Mouse (Mus musculus): ENCODE results near the gene Sh3bp2. TPM values are rescaled to one million over a fixed set of nuclear protein-coding genes. Genes with fewer than 3 reads are reported as not detected.
"Not testable (repeated sequence)": the region's sequence is repeated elsewhere in the genome, so short reads cannot be mapped to it uniquely, and the experiment has no call there.

Gene Sh3bp2
- polyA plus RNA-seq, 1 experiment from 2014 or later = 13.9 TPM

GRCm38 (mm10) chr5:34543114-34543513, 17.5 kb downstream of the Sh3bp2 start:
- 54% methylated on average over 4 of the region's 4 CpGs for WGBS
- ATAC-seq (ENCODE audit: insufficient number of reproducible peaks, insufficient read depth, low FRiP score, low TSS enrichment, low read depth) = no peak

GRCm38 (mm10) chr5:34547410-34547809, 21.8 kb downstream of the Sh3bp2 start:
- no peak overlapping the region for H3K9ac ChIP-seq
- H3K9me3 ChIP-seq = no peaks in the 10 kb centered on the region
- H3K4me3 ChIP-seq = no peak overlapping the region
- no peaks in the 10 kb centered on the region for H3K27me3 ChIP-seq
- no peak overlapping the region for H3K27ac ChIP-seq
- ATAC-seq (ENCODE audit: insufficient number of reproducible peaks, insufficient read depth, low FRiP score, low TSS enrichment, low read depth) = no peak
- no peak overlapping the region for H3K4me2 ChIP-seq
- peaks cover 13% of the 10 kb centered on the region for H3K36me3 ChIP-seq
- peaks cover 11% of the 10 kb centered on the region for H3K4me1 ChIP-seq

More at GRCm38 (mm10) chr5:34543114-34543513, 17.5 kb downstream of the Sh3bp2 start:
- no peak overlapping the region for H3K4me3 ChIP-seq
- H3K36me3 ChIP-seq = no peaks in the 10 kb centered on the region
- no peaks in the 10 kb centered on the region for H3K4me1 ChIP-seq
- no peak overlapping the region for H3K9ac ChIP-seq
- no peak overlapping the region for H3K27ac ChIP-seq
- H3K9me3 ChIP-seq = no peaks in the 10 kb centered on the region
- no peaks in the 10 kb centered on the region for H3K27me3 ChIP-seq
- no peak overlapping the region for H3K4me2 ChIP-seq

- 27% methylated on average over 8 of the region's 8 CpGs for WGBS
- Histone ChIP-seq H3K27me3 (no peaks in the 10 kb centered on the region), H3K4me1 (peaks cover 11% of the 10 kb centered on the region), H3K4me3 (peak overlapping the region; percentile 81), H3K27ac (peak overlapping the region; percentile 73; the same call in 1 of the 2 replicates), H3K9me3 (no peaks in the 10 kb centered on the region), H3K4me2 (peak overlapping the region; percentile 82), H3K36me3 (peaks cover 23% of the 10 kb centered on the region), H3K9ac (peak overlapping the region; percentile 97)
- ATAC-seq (ENCODE audit: insufficient number of reproducible peaks, insufficient read depth, low FRiP score, low TSS enrichment, low read depth) = peak; percentile 8; the same call in 1 of the 2 replicates
Measured at GRCm38 (mm10) chr5:34549135-34549482, 23.5 kb downstream of the Sh3bp2 start.

GRCm38 (mm10) chr5:34549483-34550221, 24.0 kb downstream of the Sh3bp2 start:
- 0% methylated on average over 49 of the region's 49 CpGs for WGBS
- H3K9me3 ChIP-seq = no peaks in the 10 kb centered on the region
- no peaks in the 10 kb centered on the region for H3K27me3 ChIP-seq
- H3K9ac ChIP-seq = peak overlapping the region; percentile 97
- peak overlapping the region; percentile 81 for H3K4me3 ChIP-seq
- peak overlapping the region; percentile 82 for H3K4me2 ChIP-seq
- H3K27ac ChIP-seq = peak overlapping the region; percentile 73; the same call in 1 of the 2 replicates
- peaks cover 11% of the 10 kb centered on the region for H3K4me1 ChIP-seq
- H3K36me3 ChIP-seq = peaks cover 28% of the 10 kb centered on the region
- ATAC-seq (ENCODE audit: insufficient number of reproducible peaks, insufficient read depth, low FRiP score, low TSS enrichment, low read depth) = peak; percentile 87

- peak overlapping the region; percentile 97 for H3K9ac ChIP-seq
- H3K9me3 ChIP-seq = no peaks in the 10 kb centered on the region
- no peak for ATAC-seq (ENCODE audit: insufficient number of reproducible peaks, insufficient read depth, low FRiP score, low TSS enrichment, low read depth)
- H3K4me1 ChIP-seq = peaks cover 11% of the 10 kb centered on the region
- 8% methylated on average over 6 of the region's 6 CpGs for WGBS
- peaks cover 33% of the 10 kb centered on the region for H3K36me3 ChIP-seq
- peak overlapping the region; percentile 81 for H3K4me3 ChIP-seq
- H3K27me3 ChIP-seq = no peaks in the 10 kb centered on the region
- H3K4me2 ChIP-seq = peak overlapping the region; percentile 82
- no peak overlapping the region for H3K27ac ChIP-seq
Measured at GRCm38 (mm10) chr5:34550251-34550650, 24.6 kb downstream of the Sh3bp2 start.

GRCm38 (mm10) chr5:34551821-34552220, 26.2 kb downstream of the Sh3bp2 start:
- H3K4me1 ChIP-seq = peaks cover 11% of the 10 kb centered on the region
- peaks cover 49% of the 10 kb centered on the region for H3K36me3 ChIP-seq
- no peak overlapping the region for H3K9ac ChIP-seq
- H3K4me3 ChIP-seq = no peak overlapping the region
- WGBS = 91% methylated on average over 4 of the region's 4 CpGs
- no peak for ATAC-seq (ENCODE audit: insufficient number of reproducible peaks, insufficient read depth, low FRiP score, low TSS enrichment, low read depth)
- H3K27ac ChIP-seq = no peak overlapping the region
- no peaks in the 10 kb centered on the region for H3K27me3 ChIP-seq
- H3K9me3 ChIP-seq = no peaks in the 10 kb centered on the region
- H3K4me2 ChIP-seq = no peak overlapping the region

GRCm38 (mm10) chr5:34563854-34564253, 38.2 kb downstream of the Sh3bp2 start:
- H3K36me3 ChIP-seq = peaks cover 54% of the 10 kb centered on the region

GRCm38 (mm10) chr5:34564291-34564690, 38.7 kb downstream of the Sh3bp2 start:
- 81% methylated on average over 4 of the region's 4 CpGs for WGBS
- peaks cover 50% of the 10 kb centered on the region for H3K36me3 ChIP-seq

More at GRCm38 (mm10) chr5:34563854-34564253, 38.2 kb downstream of the Sh3bp2 start:
- Histone ChIP-seq H3K4me3 (no peak overlapping the region), H3K4me2 (no peak overlapping the region), H3K27me3 (no peaks in the 10 kb centered on the region), H3K4me1 (0 out of 2 replicates have a peak, but pooled peaks cover 10% of the 10 kb centered on the region), H3K9ac (no peak overlapping the region), H3K9me3 (no peaks in the 10 kb centered on the region), H3K27ac (no peak overlapping the region)
- 80% methylated on average over 1 of the region's 1 CpGs for WGBS
- ATAC-seq (ENCODE audit: insufficient number of reproducible peaks, insufficient read depth, low FRiP score, low TSS enrichment, low read depth) = no peak

GRCm38 (mm10) chr5:34565545-34566283, 40.1 kb downstream of the Sh3bp2 start:
- Histone ChIP-seq H3K4me2 (peak overlapping the region; percentile 2; the same call in 1 of the 2 replicates), H3K27ac (peak overlapping the region; percentile 80), H3K36me3 (peaks cover 36% of the 10 kb centered on the region), H3K27me3 (no peaks in the 10 kb centered on the region), H3K4me3 (no peak overlapping the region), H3K4me1 (0 out of 2 replicates have a peak, but pooled peaks cover 10% of the 10 kb centered on the region), H3K9me3 (no peaks in the 10 kb centered on the region), H3K9ac (0 out of 2 replicates have a peak overlapping the region, but pooled peaks have one; percentile 3)
- no peak for ATAC-seq (ENCODE audit: insufficient number of reproducible peaks, insufficient read depth, low FRiP score, low TSS enrichment, low read depth)
- WGBS = 68% methylated on average over 7 of the region's 7 CpGs

More at GRCm38 (mm10) chr5:34564291-34564690, 38.7 kb downstream of the Sh3bp2 start:
- no peaks in the 10 kb centered on the region for H3K27me3 ChIP-seq
- H3K4me3 ChIP-seq = no peak overlapping the region
- no peak overlapping the region for H3K27ac ChIP-seq
- H3K4me2 ChIP-seq = no peak overlapping the region
- no peak overlapping the region for H3K9ac ChIP-seq
- H3K4me1 ChIP-seq = 0 out of 2 replicates have a peak, but pooled peaks cover 10% of the 10 kb centered on the region
- H3K9me3 ChIP-seq = no peaks in the 10 kb centered on the region
- no peak for ATAC-seq (ENCODE audit: insufficient number of reproducible peaks, insufficient read depth, low FRiP score, low TSS enrichment, low read depth)

- ATAC-seq (ENCODE audit: insufficient number of reproducible peaks, insufficient read depth, low FRiP score, low TSS enrichment, low read depth) = no peak
- H3K9me3 ChIP-seq = no peaks in the 10 kb centered on the region
- H3K9ac ChIP-seq = no peak overlapping the region
- WGBS = 82% methylated on average over 3 of the region's 3 CpGs
- no peak overlapping the region for H3K4me2 ChIP-seq
- no peak overlapping the region for H3K27ac ChIP-seq
- no peak overlapping the region for H3K4me3 ChIP-seq
- no peaks in the 10 kb centered on the region for H3K27me3 ChIP-seq
- no peaks in the 10 kb centered on the region for H3K36me3 ChIP-seq
- peaks cover 17% of the 10 kb centered on the region for H3K4me1 ChIP-seq
Measured at GRCm38 (mm10) chr5:34571551-34571950, 45.9 kb downstream of the Sh3bp2 start.

GRCm38 (mm10) chr5:34572568-34572967, 46.9 kb downstream of the Sh3bp2 start:
- peak overlapping the region; percentile 71 for H3K27ac ChIP-seq

More at GRCm38 (mm10) chr5:34572568-34572967, 46.9 kb downstream of the Sh3bp2 start:
- peak overlapping the region; percentile 95 for H3K4me3 ChIP-seq
- not testable (repeated sequence) for H3K27me3 ChIP-seq; ATAC-seq (ENCODE audit: insufficient number of reproducible peaks, insufficient read depth, low FRiP score, low TSS enrichment, low read depth); H3K9me3 ChIP-seq; H3K36me3 ChIP-seq
- 66% methylated on average over 4 of the region's 4 CpGs for WGBS
- peaks cover 17% of the 10 kb centered on the region for H3K4me1 ChIP-seq
- H3K9ac ChIP-seq = 0 out of 2 replicates have a peak overlapping the region, but pooled peaks have one; percentile 98
- peak overlapping the region; percentile 68 for H3K4me2 ChIP-seq

Data from embryonic facial prominence, embryonic 13.5 days (tissue).